Mouse (Mus musculus): Measurements from ENCODE around the gene Gm21954.

GRCm38 (mm10) chr3:55438824-55439446 lies 33.1 kb downstream of the Gm21954 start:
- TF ChIP-seq CTCF (IDR thresholded peaks at IDR 0.05; ENCODE audit: borderline replicate concordance, insufficient read depth, low read length) (no peak), POLR2A (IDR thresholded peaks at IDR 0.05; ENCODE audit: low read depth, low read length) (no peak)
